Mouse (Mus musculus) adipocyte (in vitro differentiated cells): ENCODE results near the gene Neurl3.

Source experiments
- DNase-seq: peaks from one replicate; pipeline ENCODE4 v3.0.0-alpha.2; 2016; ENCODE audit warnings: low spot score

The Neurl3 gene

DNA sequence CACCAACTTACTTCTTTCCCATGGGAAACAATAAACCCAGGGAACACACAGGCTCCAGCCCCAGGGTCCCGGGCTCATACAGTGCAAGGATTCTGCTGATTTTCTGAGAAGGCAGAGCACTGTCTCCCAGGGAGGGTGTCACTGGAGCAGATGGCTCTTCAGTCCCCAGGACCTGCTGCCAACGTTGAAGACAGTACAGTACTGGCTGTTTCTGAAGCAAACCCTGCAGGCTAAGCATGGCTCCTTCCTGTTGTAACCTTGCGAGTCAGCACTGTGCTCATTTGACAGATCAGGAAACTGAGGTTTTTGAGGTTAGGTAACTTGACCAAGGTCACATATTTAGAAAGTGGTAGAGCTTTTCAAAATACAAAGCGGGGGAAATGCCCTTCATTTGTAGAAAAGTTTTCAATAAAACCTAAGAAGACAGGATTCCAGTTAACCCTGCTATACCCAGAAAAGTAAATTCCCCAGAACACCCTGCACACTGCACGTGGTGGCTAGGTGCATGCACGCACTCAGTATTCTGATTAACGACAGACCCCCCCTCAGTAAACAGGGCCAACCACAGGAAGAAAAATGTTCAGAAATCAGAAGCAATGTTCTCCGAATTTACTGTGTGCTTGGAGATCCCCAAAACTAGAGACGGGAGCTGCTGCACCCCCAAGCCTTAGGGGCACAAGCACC lies 22.1 kb upstream of the Neurl3 start:
- DNase-seq: no peak

DNA sequence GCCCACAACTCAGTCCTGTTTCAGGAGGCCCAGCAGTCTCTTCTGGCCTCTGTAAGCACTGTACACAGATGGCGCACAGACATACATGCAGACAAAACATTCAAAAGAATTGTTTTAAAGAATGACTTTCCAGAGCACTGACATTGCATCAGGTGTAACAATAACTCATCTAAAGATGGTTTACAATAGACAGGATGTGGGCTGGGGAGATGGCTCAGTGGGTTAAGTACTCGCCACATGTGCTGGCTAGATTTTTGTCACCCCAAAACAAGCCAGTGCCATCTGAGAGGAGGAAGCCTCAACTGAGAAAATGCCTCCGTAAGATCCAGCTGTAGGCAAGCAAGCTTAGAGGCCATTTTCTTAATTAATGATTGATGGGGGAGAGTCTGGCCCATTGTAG lies 19.9 kb upstream of the Neurl3 start:
- no peak for DNase-seq

DNA sequence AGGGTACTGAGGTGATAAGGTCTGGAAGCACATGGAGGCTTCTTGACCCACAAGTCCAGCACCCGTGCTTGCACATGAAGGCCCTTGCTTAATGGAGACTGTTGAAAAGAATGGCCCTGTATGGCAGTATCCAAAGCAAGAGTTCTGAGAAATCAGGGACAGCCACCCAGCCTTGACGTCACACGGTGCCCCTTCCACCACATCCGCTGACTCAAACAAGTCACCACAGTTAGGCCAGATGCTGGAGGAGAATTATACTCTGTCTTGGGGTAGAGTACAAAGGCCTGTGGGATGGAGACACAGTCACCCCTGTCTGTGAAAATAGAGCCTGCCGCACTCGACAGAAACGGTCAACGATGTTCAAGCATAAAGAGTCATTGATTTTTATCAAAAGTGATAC lies 19.0 kb upstream of the Neurl3 start:
- DNase-seq: no peak

DNA sequence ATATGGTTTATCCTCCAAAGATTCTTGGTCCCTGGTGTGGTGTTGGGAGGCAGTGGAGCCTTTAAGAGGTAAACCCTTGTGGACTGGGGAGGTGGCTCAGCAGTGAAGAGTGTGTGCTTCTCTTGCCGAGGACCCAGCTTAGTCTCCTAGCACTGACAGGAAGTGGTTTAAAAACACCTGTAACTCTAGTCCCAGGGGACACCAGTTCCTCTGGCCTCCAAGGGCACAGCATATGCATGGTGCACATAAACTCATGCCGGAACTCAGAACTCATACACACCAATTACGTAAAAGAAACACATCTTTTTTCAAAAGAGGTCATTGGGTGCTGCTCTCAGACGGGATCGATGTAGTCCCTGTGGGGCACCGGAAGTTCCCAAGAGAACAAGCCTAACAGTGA lies 7.4 kb upstream of the Neurl3 start:
- no peak for DNase-seq

DNA sequence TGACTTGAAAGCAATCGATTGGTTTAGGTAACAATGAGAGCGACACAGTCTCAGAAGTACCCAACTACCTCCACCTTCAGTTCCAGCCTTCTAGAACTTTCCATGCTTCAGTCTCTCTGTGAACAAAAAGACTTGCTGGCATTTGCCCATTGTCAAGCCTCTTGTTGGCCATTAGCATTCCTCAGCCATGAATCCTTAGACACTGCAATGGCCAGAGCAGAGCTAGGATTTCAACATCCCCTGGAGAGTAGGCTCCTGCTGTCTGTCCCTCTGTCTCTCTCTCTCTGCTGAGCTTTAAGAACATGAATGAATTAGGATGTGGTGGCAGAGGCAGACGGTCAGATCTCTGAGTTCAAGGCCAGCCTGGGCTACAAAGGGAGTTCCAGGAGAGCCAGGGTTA lies 6.5 kb upstream of the Neurl3 start:
- peak; percentile 48 for DNase-seq

DNA sequence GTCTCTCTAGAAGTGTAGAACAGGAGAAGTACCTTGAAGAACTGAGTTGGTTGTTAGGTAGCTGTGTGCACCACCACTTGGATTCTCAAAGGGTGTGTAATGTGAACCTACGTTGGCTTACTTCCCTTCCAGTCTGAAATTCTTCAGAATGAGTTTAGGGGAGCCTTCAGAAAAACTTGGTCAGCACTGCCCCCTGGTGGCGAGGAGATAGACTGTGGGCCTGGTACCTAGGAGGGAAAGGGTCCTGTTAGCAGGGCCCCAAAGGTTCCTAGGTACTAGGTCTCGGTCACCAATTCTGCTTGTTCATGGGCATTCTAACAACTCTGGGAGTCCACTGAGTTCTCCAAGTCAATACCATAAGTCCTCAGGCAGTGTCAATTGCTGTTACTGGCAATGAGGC lies 4.7 kb upstream of the Neurl3 start:
- peak; percentile 81 for DNase-seq

DNA sequence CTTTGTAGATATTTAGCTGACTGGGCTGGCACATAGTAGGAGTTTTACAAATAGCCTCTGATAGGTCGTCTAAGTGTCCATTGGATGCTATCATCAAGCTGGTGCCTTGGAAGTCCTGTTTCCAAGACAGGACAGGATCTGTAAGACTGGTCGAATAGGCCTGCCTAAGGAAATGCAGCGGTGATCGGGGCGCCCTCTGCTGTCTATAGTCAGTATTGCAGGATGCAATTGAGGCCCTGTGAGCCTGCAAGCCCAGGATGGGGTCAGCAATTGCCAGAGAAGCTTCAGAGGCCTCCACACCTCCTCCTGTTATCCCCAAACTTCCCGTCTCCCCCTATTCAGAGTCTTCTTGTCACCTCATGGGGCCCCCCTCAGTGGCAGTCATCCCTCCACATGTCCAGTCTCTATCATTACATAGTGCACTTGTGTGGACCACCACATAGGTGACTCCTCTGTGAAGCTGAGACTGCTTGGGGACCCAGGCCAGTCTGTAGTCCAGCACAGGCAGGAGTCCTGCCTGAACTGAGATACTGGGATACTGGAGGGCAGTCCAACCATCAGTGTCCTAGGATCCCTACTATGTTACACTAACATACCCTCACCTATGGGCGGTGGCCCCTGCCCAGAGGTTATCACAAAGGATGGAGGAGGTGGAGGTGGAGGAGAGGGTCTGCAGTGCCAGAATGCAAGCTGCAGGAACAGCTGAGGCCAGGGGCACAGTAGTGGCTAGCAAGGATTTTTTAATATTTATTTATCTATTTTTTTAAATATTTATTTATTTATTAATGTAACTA lies 3.0 kb upstream of the Neurl3 start:
- DNase-seq: peak; percentile 79

DNA sequence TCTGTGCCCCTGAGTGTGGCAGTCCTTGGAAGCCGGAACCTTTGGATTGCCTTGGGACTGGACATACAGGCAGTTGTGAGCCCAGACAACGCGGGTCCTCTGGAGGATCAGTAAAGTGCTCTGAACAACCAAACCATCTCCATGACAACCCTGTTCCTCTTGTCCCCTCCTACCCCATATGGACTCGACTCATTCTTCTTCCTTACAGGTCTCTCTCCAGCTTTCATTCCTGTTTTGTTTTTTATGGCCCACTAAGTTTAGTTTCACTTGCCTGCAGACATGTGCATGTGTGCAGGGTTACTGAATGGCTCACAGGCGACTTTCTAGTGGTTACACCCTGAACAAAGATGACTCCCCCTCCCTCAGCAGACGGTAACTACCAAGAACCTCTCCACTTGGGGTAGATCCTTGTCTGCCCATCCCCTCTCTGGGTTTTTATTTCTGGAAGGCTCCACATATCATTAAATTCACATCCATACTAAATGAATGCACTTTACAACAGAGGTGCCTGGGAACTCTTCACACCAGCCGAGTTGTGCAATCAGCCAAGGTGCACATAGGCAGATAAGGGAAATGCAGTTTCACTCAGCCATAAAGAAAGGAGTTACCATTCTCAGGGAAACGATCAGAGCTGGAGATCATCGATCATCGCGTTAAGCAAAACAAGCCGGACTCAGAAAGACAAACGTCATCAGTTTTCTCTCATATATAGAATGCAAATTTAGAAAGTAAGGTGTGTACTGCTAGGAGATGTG lies 1.3 kb upstream of the Neurl3 start:
- DNase-seq: no peak

DNA sequence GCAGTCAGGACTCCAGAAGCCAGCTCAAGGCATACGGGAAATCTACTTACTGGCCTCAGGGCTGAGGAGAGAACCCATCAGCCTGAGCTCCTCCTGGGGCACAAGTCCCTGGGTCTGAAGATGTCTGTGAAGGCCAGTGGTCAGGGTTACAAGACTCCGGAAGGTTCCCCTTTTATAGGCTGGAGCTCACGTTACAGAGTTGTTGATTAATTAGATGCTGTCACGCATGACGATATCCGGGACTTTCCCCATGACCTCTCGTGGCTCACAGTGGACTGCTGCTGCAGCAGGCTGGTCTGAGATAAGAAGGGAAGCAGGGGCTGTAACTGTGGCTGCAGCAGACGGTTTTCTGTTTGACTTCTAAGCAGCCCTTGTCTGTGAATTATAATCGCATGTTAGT lies 1.2 kb downstream of the Neurl3 start:
- no peak for DNase-seq

DNA sequence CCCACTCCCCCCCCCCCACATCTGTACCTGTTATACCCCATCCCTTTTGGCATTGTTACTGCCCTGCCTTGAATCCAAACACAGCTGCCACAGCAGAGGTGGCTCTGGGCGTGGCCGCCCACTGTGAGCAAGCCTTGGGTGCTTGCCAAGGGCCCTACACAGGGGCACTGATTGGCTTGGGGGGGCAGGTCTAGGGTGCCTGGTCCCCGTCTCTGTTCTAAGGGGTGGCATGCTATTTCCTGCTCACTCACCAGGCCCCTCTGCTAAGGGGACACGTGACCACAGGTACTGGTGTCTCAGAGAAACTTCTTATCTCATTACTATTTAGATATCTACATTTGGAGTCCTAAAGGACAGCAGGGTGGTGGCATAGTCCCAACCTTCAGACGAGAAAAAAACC lies 1.9 kb downstream of the Neurl3 start:
- DNase-seq: no peak

DNA sequence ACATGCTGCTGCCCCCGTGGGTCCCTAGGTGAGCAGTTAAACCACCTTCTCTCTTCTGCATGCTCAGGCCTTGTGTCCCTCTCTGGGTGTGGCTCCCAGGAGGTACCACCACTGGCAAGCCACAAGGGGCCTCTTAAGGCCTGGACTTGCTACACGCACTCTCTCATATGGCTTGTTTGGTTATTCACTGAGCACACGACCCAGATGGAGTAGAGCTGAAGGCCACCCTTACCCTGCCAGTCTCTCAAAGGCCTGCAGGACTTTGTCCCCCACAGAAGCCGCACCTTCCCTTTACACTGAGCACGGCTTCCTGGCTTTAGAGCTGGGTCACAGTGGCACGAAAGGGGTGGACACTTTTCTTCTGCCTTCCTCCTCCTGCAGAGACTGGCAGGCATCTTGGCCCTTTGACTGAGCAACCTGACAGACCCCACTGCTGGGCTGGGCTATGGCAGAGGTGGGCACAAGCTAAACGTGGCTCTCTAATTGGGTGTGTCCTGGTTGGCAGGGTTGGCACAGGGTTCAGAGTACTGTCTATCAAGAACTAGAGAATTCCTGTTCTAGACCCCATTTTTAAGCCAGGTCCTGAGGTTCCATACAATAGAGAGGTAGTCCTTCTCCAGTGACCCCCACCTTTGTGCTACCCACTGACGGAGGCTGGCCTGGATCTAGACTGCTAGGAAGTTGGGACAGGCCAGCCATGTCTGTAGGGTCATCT lies 2.8 kb downstream of the Neurl3 start:
- no peak for DNase-seq

DNA sequence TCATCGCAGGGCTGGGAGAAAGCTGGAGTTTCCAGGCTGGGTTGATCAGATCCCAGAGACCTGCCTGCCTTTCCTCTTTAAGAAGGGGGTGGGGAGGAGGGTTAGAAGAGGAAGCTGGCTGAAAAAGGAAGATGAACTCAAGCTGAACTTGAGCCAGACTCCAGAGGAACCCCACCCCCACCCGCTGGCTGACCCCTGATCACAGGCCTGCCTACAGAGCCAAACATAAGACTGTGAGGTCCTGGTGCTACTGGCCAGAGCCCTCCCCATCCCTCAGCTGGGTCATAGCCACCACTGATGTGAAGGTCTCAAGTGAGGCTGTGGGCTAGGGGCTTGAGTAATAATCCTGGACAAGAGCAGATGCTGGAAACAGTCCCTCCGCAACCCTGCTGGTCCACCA lies 3.8 kb downstream of the Neurl3 start:
- no peak for DNase-seq

DNA sequence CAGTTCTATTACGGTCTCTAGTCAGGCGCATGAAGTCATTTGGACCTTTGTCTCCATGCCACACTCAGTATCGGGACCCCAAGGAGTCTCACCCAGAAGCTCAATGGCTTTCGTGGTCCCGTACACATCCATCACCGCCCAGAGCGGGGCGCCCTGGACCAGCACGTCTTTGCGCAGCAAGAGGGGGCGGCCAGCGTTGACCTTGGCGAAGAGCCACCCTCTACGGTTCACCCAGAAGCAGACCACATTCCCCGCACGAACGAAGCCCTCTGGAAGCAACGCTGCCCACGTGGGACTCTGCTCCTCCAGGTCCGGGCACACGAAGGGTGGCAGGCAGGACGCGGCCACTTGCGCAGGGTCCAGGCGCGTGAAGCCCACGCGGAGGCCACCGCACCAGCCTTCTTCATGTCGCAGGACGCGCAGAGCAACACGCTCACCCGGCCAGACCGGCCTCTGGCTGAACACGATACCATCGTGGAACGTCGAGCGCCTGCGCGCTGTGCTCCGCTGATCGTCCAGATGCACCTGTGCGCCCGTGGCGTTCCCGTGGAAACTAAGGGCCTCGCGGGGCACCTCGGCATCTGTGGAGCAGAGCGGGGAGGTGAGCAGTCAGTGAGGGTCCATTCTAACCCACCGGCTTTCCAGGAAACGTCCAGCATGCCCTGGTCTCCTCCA lies 5.2 kb downstream of the Neurl3 start:
- DNase-seq: no peak

DNA sequence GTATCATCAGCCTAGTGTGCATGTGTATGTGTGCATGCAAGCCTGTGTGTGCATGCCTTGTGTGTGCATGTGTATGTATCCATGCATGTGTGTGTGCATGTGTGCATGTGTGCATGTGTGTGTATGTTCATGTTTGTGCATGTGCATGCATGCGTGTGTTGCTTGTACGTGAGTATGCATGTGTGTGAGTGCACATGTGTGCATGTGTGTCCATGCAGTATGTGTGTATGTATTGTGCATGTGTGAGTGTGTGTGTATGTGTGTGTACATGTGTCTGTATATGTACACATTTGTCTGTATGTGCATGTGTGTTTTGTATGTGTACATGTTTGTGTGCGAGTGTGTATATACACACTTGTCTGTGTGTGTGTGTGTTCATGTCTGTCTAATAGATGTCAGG lies 6.9 kb downstream of the Neurl3 start:
- no peak for DNase-seq

DNA sequence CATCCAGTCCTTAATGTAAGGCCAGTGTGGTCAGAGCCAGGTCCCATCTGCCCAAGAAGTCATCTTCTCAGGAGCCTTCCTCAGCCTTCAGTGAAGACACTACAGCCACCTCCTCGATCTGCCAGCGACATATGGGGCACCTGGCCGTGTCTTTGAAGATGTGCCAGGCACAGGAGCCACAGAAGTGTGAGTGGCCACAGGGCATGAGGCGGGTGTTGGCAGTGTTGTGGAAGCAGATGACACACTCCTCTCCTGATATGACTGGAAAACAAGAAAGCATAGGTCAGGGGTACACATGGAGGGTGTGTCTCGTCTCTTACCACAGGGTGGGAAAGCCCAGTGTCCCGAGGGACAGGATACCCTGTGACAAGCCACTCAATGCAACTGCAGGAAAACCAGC lies 8.2 kb downstream of the Neurl3 start:
- no peak for DNase-seq

DNA sequence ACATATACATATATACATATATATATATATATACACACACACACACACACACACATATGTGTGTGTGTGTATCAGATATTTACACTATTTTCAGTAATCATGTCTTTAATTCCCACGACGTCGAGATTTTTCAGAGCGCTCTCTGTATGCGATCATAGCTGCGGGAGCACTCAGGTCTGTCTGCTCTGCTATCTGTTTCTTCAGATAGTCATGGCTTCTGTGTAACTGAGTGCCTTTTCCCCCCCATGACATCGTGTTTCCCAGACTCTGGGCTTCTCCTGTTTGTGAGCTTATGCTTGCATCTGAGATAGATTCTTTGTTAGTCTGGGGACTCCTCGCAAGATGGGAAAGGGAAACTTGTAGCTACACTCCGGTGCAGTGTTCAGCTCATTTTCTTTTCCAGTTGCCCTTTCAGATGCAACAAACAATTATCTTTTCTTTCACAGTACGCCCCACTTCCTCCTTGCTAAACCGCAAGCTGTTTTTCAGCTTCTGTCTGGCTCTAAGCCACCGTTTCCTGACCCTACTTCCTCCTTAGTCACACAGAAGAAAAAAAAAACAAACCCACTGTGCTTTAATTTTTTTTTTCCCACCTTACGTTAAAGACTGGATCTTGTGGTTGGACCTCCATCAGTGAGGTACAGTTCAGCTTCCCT lies 10.5 kb downstream of the Neurl3 start:
- no peak for DNase-seq

DNA sequence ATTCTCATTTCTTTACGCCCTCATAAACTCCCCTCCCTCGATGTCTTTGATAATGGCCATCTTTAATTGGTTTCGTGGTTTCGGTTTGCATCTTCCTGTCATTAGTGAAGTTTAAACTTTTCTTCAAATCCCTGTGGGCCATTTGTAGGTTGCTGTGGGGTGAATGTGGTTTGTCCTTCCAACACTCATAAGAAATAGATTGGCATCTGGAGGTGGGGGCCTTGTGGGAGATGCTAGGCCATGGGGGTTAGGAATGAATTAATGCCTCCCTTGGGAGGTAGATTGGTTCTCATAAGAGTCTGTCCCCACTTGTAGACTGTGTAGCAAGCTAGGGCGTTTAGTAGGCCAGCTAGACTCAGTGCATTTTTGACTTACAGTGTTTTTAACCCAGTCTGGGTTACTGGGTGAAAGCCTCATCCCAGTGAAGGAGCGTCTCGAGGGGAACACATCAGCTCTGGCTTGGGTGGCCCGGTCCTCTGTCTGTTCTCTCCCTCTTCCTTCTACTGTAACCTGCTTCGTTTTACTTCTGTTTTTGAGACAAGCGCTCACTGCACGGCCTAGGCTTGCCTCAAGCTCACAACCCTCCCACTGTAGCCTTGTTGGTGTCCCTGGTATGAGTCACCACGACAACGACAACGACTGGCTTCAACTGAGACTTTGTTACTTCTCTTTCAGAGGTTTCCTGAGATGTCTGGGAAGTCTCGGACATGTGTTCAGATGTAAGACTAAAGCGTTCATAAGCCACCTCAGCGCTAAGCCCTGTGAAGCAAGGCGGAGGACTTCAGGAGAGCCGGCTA lies 12.6 kb downstream of the Neurl3 start:
- no peak for DNase-seq

DNA sequence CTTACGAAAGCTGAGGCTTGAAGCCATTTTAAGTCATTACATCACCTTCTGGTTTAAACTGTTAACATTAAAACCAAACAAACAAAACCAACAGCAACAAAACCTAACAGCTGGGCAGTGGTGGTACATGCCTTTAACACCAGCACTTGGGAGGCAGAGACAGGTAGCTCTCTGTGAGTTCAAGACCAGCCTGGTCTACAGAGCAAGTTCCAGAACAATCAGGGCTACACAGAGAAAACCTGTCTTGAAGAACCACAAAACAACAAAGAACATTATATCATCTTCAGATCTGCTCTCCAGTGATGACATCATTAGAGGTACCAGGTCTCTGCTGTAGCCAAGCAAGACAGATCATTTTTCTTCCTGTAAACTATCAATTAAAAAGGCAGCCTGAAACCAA lies 14.1 kb downstream of the Neurl3 start:
- DNase-seq: no peak

DNA sequence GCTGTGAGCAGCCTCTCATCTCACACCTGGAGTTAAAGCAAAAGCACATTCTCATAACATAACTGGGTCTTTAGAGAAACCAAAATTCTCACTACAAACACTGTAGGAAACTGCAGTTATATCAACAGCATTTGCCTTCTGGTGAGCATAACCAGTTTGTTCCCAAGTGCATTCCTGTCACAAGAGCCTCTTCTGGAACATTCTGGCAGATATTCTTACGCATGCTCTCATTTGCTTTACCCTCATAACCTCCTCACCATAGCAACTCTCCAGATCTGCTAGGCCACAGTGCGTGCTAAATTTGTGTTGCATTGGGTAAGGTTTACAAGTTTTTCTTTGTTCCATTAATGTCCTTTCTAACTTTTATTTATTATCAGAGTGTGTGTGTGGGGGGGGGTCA lies 15.2 kb downstream of the Neurl3 start:
- peak; percentile 61 for DNase-seq

DNA sequence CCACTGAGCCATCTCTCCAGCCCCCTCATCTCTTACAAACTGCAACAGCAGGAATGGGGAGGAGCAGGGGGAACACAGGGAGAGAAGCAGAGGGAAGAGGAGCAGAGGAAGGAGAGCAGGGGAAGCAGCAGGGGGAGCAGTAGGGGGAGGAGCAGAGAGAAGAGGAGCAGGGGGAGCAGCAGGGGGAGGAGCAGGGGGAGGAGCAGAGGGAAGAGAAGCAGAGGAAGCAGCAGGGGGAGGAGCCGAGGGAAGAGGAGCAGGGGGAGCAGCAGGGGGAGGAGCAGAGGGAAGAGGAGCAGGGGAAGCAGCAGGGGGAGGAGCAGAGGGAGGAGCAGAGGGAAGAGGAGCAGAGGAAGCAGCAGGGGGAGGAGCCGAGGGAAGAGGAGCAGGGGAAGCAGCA lies 15.8 kb downstream of the Neurl3 start:
- DNase-seq: no peak

DNA sequence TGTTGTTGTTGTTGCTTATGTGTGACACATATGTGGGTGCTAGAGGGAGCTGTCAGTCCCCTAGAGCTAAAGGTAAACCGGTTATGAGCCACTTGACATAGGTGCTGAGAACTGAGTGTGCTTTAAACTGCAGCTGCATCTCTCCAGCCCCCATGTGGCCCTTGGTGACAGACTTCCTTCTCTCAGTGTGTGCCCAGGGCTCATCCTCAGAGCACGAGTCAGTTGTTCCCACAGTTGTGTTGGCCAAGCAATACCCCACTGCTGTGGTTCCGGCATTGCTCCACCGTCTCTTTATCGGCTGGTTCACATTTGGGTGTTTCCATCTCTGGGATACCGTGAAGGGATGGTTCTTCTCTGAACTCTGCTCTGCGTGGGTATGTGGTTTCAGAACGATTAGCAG lies 17.2 kb downstream of the Neurl3 start:
- DNase-seq: no peak
